Mouse (Mus musculus): ENCODE data around the gene Slc4a3.

Gene Slc4a3

GRCm38 (mm10) chr1:75560206-75560913, 14.3 kb downstream of the Slc4a3 start:
- DNase-seq (ENCODE audit: low read depth), result no peak

- no peak for DNase-seq (ENCODE audit: low read depth)
Measured at GRCm38 (mm10) chr1:75561221-75561897, 15.3 kb downstream of the Slc4a3 start.

GRCm38 (mm10) chr1:75561898-75562238, 15.8 kb downstream of the Slc4a3 start:
- no peak for DNase-seq (ENCODE audit: low read depth)

GRCm38 (mm10) chr1:75564102-75564501, 18.0 kb downstream of the Slc4a3 start:
- DNase-seq (ENCODE audit: low read depth), result no peak

- DNase-seq (ENCODE audit: low read depth), result no peak
Measured at GRCm38 (mm10) chr1:75564916-75565315, 18.9 kb downstream of the Slc4a3 start.

- DNase-seq (ENCODE audit: low read depth), result no peak
Measured at GRCm38 (mm10) chr1:75565616-75566015, 19.6 kb downstream of the Slc4a3 start.

GRCm38 (mm10) chr1:75570403-75570802, 24.3 kb downstream of the Slc4a3 start:
- DNase-seq (ENCODE audit: low read depth), result no peak

- DNase-seq (ENCODE audit: low read depth), result no peak
Measured at GRCm38 (mm10) chr1:75572776-75573175, 26.7 kb downstream of the Slc4a3 start.

GRCm38 (mm10) chr1:75573715-75574114, 27.6 kb downstream of the Slc4a3 start:
- no peak for DNase-seq (ENCODE audit: low read depth)

GRCm38 (mm10) chr1:75574476-75575310, 28.6 kb downstream of the Slc4a3 start:
- no peak for DNase-seq (ENCODE audit: low read depth)

GRCm38 (mm10) chr1:75581936-75582624, 36.0 kb downstream of the Slc4a3 start:
- no peak for DNase-seq (ENCODE audit: low read depth)

GRCm38 (mm10) chr1:75582625-75582956, 36.5 kb downstream of the Slc4a3 start:
- no peak for DNase-seq (ENCODE audit: low read depth)

- DNase-seq (ENCODE audit: low read depth), result no peak
Measured at GRCm38 (mm10) chr1:75583034-75583433, 37.0 kb downstream of the Slc4a3 start.

- DNase-seq (ENCODE audit: low read depth), result no peak
Measured at GRCm38 (mm10) chr1:75586791-75587190, 40.7 kb downstream of the Slc4a3 start.

GRCm38 (mm10) chr1:75587738-75588719, 42.0 kb downstream of the Slc4a3 start:
- DNase-seq (ENCODE audit: low read depth), result no peak

GRCm38 (mm10) chr1:75588874-75589273, 42.8 kb downstream of the Slc4a3 start:
- DNase-seq (ENCODE audit: low read depth), result no peak

- no peak for DNase-seq (ENCODE audit: low read depth)
Measured at GRCm38 (mm10) chr1:75589983-75590382, 43.9 kb downstream of the Slc4a3 start.

GRCm38 (mm10) chr1:75593956-75594355, 47.9 kb downstream of the Slc4a3 start:
- DNase-seq (ENCODE audit: low read depth), result no peak

- no peak for DNase-seq (ENCODE audit: low read depth)
Measured at GRCm38 (mm10) chr1:75594836-75595235, 48.8 kb downstream of the Slc4a3 start.

- no peak for DNase-seq (ENCODE audit: low read depth)
Measured at GRCm38 (mm10) chr1:75595930-75596329, 49.9 kb downstream of the Slc4a3 start.

GRCm38 (mm10) chr1:75596906-75597305, 50.8 kb downstream of the Slc4a3 start:
- no peak for DNase-seq (ENCODE audit: low read depth)

Measured in c-Kit-positive CD71-positive TER-119-negative erythroid progenitor cells, embryonic 14.5 days (primary cell).